Mouse (Mus musculus): ENCODE data around the gene Klhl29. TPM values are rescaled to one million over a fixed set of nuclear protein-coding genes. Genes with fewer than 3 reads are reported as not detected.

Klhl29 gene
- polyA plus RNA-seq, 1 experiment from 2014 or later = 0.02 TPM

GRCm38 (mm10) chr12:5321017-5321416 lies 54.5 kb downstream of the Klhl29 start:
- H3K27me3 ChIP-seq (ENCODE audit: control insufficient read depth, insufficient read depth, low read depth, low read length) = no peaks in the 10 kb centered on the region
- no peaks in the 10 kb centered on the region for H3K4me1 ChIP-seq (ENCODE audit: control insufficient read depth, low read depth, low read length)
- no peak for ATAC-seq (ENCODE audit: low read depth)
- no peak overlapping the region for H3K9ac ChIP-seq (ENCODE audit: low read depth, low read length)
- H3K9me3 ChIP-seq (replicated peaks; ENCODE audit: control insufficient read depth, low read length) = no peaks in the 10 kb centered on the region
- H3K27ac ChIP-seq (ENCODE audit: low read length) = no peak overlapping the region
- WGBS (ENCODE audit: insufficient replicate concordance) = 67% methylated on average over 3 of the region's 3 CpGs
- no peak overlapping the region for H3K4me3 ChIP-seq (ENCODE audit: low read depth, low read length)
- no peaks in the 10 kb centered on the region for H3K36me3 ChIP-seq (ENCODE audit: control insufficient read depth, insufficient read depth)
- no peak overlapping the region for H3K4me2 ChIP-seq (ENCODE audit: low read depth, low read length)

GRCm38 (mm10) chr12:5319359-5319973 lies 56.0 kb downstream of the Klhl29 start:
- 45% methylated on average over 12 of the region's 12 CpGs for WGBS (ENCODE audit: insufficient replicate concordance)
- Histone ChIP-seq H3K27ac (ENCODE audit: low read length) (no peak overlapping the region), H3K4me1 (ENCODE audit: control insufficient read depth, low read depth, low read length) (no peaks in the 10 kb centered on the region), H3K9ac (ENCODE audit: low read depth, low read length) (no peak overlapping the region), H3K4me2 (ENCODE audit: low read depth, low read length) (no peak overlapping the region), H3K4me3 (ENCODE audit: low read depth, low read length) (no peak overlapping the region), H3K9me3 (replicated peaks; ENCODE audit: control insufficient read depth, low read length) (no peaks in the 10 kb centered on the region), H3K36me3 (ENCODE audit: control insufficient read depth, insufficient read depth) (no peaks in the 10 kb centered on the region), H3K27me3 (ENCODE audit: control insufficient read depth, insufficient read depth, low read depth, low read length) (no peaks in the 10 kb centered on the region)
- ATAC-seq (ENCODE audit: low read depth) = no peak

GRCm38 (mm10) chr12:5316029-5316567 lies 59.4 kb downstream of the Klhl29 start:
- H3K9ac ChIP-seq (ENCODE audit: low read depth, low read length) = no peak overlapping the region
- ATAC-seq (ENCODE audit: low read depth) = no peak
- no peaks in the 10 kb centered on the region for H3K27me3 ChIP-seq (ENCODE audit: control insufficient read depth, insufficient read depth, low read depth, low read length)
- H3K36me3 ChIP-seq (ENCODE audit: control insufficient read depth, insufficient read depth) = no peaks in the 10 kb centered on the region
- WGBS (ENCODE audit: insufficient replicate concordance) = 74% methylated on average over 9 of the region's 9 CpGs
- no peak overlapping the region for H3K27ac ChIP-seq (ENCODE audit: low read length)
- H3K4me2 ChIP-seq (ENCODE audit: low read depth, low read length) = no peak overlapping the region
- no peaks in the 10 kb centered on the region for H3K4me1 ChIP-seq (ENCODE audit: control insufficient read depth, low read depth, low read length)
- no peak overlapping the region for H3K4me3 ChIP-seq (ENCODE audit: low read depth, low read length)
- H3K9me3 ChIP-seq (replicated peaks; ENCODE audit: control insufficient read depth, low read length) = no peaks in the 10 kb centered on the region

DNA sequence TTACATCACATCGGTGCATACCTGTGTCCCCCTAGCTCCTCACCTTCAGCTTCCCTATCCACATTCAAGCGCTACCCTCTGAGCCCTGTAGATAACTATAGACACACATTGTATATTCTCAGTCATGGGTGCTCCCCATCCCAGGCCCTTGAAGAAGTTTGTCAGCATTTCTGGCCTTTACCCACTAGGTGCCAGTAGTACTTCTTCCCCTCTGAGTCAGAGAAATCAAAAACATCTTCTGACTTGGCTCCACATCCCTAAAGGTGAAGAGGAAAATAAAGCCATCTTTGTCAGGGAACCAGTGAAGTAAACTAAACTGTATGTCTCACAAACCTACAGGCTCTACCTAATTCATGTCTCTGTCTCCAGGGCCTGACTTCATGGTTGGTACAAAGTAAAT lies 67.6 kb downstream of the Klhl29 start:
- no peaks in the 10 kb centered on the region for H3K27me3 ChIP-seq (ENCODE audit: control insufficient read depth, insufficient read depth, low read depth, low read length)
- no peak overlapping the region for H3K9ac ChIP-seq (ENCODE audit: low read depth, low read length)
- H3K4me1 ChIP-seq (ENCODE audit: control insufficient read depth, low read depth, low read length) = no peaks in the 10 kb centered on the region
- WGBS (ENCODE audit: insufficient replicate concordance) = 59% methylated on average over 2 of the region's 2 CpGs
- no peaks in the 10 kb centered on the region for H3K9me3 ChIP-seq (replicated peaks; ENCODE audit: control insufficient read depth, low read length)
- H3K4me2 ChIP-seq (ENCODE audit: low read depth, low read length) = no peak overlapping the region
- no peaks in the 10 kb centered on the region for H3K36me3 ChIP-seq (ENCODE audit: control insufficient read depth, insufficient read depth)
- ATAC-seq (ENCODE audit: low read depth) = no peak
- H3K27ac ChIP-seq (ENCODE audit: low read length) = no peak overlapping the region
- H3K4me3 ChIP-seq (ENCODE audit: low read depth, low read length) = no peak overlapping the region

DNA sequence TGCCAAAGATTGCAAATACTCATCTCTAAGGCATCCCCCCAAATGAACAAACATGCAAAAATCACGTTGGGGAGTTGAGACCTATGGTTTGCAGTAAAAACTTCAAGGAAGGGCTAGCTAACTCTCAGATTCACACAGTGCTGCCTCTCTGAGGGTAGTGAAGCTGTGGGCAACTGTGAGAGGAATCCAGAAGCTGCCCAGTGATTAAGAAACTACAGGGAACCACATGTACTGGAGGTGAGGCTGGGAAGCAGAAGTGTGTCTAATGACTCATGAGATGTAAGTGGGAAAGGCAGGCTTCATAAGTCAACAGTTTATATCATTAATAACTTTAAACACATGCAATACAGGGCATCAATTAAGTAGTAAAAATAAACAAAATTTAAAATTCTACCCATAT lies 70.0 kb downstream of the Klhl29 start:
- Histone ChIP-seq H3K4me3 (ENCODE audit: low read depth, low read length) (no peak overlapping the region), H3K4me1 (ENCODE audit: control insufficient read depth, low read depth, low read length) (no peaks in the 10 kb centered on the region), H3K27me3 (ENCODE audit: control insufficient read depth, insufficient read depth, low read depth, low read length) (no peaks in the 10 kb centered on the region), H3K36me3 (ENCODE audit: control insufficient read depth, insufficient read depth) (no peaks in the 10 kb centered on the region), H3K9ac (ENCODE audit: low read depth, low read length) (no peak overlapping the region), H3K9me3 (replicated peaks; ENCODE audit: control insufficient read depth, low read length) (no peaks in the 10 kb centered on the region), H3K4me2 (ENCODE audit: low read depth, low read length) (no peak overlapping the region), H3K27ac (ENCODE audit: low read length) (no peak overlapping the region)
- ATAC-seq (ENCODE audit: low read depth) = no peak
- WGBS (ENCODE audit: insufficient replicate concordance) = 24% methylated on average over 1 of the region's 1 CpGs

- 65% methylated on average over 5 of the region's 5 CpGs for WGBS (ENCODE audit: insufficient replicate concordance)
- Histone ChIP-seq H3K9ac (ENCODE audit: low read depth, low read length) (no peak overlapping the region), H3K4me2 (ENCODE audit: low read depth, low read length) (no peak overlapping the region), H3K27me3 (ENCODE audit: control insufficient read depth, insufficient read depth, low read depth, low read length) (no peaks in the 10 kb centered on the region), H3K9me3 (replicated peaks; ENCODE audit: control insufficient read depth, low read length) (no peaks in the 10 kb centered on the region), H3K27ac (ENCODE audit: low read length) (no peak overlapping the region), H3K36me3 (ENCODE audit: control insufficient read depth, insufficient read depth) (no peaks in the 10 kb centered on the region), H3K4me3 (ENCODE audit: low read depth, low read length) (no peak overlapping the region), H3K4me1 (ENCODE audit: control insufficient read depth, low read depth, low read length) (no peaks in the 10 kb centered on the region)
- ATAC-seq (ENCODE audit: low read depth) = no peak
Observed at GRCm38 (mm10) chr12:5303912-5304311, 71.6 kb downstream of the Klhl29 start.

GRCm38 (mm10) chr12:5303100-5303499 lies 72.4 kb downstream of the Klhl29 start:
- Histone ChIP-seq H3K4me3 (ENCODE audit: low read depth, low read length) (no peak overlapping the region), H3K4me1 (ENCODE audit: control insufficient read depth, low read depth, low read length) (no peaks in the 10 kb centered on the region), H3K27ac (ENCODE audit: low read length) (no peak overlapping the region), H3K4me2 (ENCODE audit: low read depth, low read length) (no peak overlapping the region), H3K36me3 (ENCODE audit: control insufficient read depth, insufficient read depth) (no peaks in the 10 kb centered on the region), H3K9me3 (replicated peaks; ENCODE audit: control insufficient read depth, low read length) (no peaks in the 10 kb centered on the region), H3K9ac (ENCODE audit: low read depth, low read length) (no peak overlapping the region), H3K27me3 (ENCODE audit: control insufficient read depth, insufficient read depth, low read depth, low read length) (no peaks in the 10 kb centered on the region)
- ATAC-seq (ENCODE audit: low read depth) = no peak
- WGBS (ENCODE audit: insufficient replicate concordance) = 72% methylated on average over 4 of the region's 4 CpGs

DNA sequence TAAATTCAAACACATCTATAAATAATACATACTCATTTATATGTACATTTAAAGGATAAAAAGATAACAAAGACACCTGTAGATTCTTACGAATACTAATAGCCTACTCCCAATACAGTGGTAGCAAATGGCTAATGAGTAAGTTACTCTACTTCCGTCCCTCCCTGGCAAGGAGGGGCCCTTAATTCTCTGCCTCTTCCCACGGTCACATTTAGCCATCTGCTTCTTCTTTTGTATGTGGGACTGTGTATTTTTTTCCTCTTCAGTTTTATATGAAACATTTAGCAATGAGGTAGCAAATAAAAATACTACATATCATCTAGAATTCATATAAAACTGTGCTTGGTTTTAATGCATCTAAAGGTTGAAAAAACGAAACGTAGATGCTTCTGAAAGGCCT lies 73.6 kb downstream of the Klhl29 start:
- H3K9ac ChIP-seq (ENCODE audit: low read depth, low read length) = no peak overlapping the region
- H3K4me2 ChIP-seq (ENCODE audit: low read depth, low read length) = no peak overlapping the region
- H3K27me3 ChIP-seq (ENCODE audit: control insufficient read depth, insufficient read depth, low read depth, low read length) = no peaks in the 10 kb centered on the region
- no peak overlapping the region for H3K27ac ChIP-seq (ENCODE audit: low read length)
- 52% methylated on average over 5 of the region's 5 CpGs for WGBS (ENCODE audit: insufficient replicate concordance)
- no peaks in the 10 kb centered on the region for H3K4me1 ChIP-seq (ENCODE audit: control insufficient read depth, low read depth, low read length)
- ATAC-seq (ENCODE audit: low read depth) = no peak
- H3K36me3 ChIP-seq (ENCODE audit: control insufficient read depth, insufficient read depth) = no peaks in the 10 kb centered on the region
- no peak overlapping the region for H3K4me3 ChIP-seq (ENCODE audit: low read depth, low read length)
- H3K9me3 ChIP-seq (replicated peaks; ENCODE audit: control insufficient read depth, low read length) = no peaks in the 10 kb centered on the region

- WGBS (ENCODE audit: insufficient replicate concordance) = 62% methylated on average over 7 of the region's 7 CpGs
- H3K9ac ChIP-seq (ENCODE audit: low read depth, low read length) = no peak overlapping the region
- H3K4me2 ChIP-seq (ENCODE audit: low read depth, low read length) = no peak overlapping the region
- no peaks in the 10 kb centered on the region for H3K27me3 ChIP-seq (ENCODE audit: control insufficient read depth, insufficient read depth, low read depth, low read length)
- H3K4me3 ChIP-seq (ENCODE audit: low read depth, low read length) = no peak overlapping the region
- no peaks in the 10 kb centered on the region for H3K9me3 ChIP-seq (replicated peaks; ENCODE audit: control insufficient read depth, low read length)
- no peaks in the 10 kb centered on the region for H3K4me1 ChIP-seq (ENCODE audit: control insufficient read depth, low read depth, low read length)
- no peak for ATAC-seq (ENCODE audit: low read depth)
- no peaks in the 10 kb centered on the region for H3K36me3 ChIP-seq (ENCODE audit: control insufficient read depth, insufficient read depth)
- no peak overlapping the region for H3K27ac ChIP-seq (ENCODE audit: low read length)
Observed at GRCm38 (mm10) chr12:5296422-5296821, 79.1 kb downstream of the Klhl29 start.
